16 mouse cellular contexts compared by ENCODE assay signal in the genomic region with DNA sequence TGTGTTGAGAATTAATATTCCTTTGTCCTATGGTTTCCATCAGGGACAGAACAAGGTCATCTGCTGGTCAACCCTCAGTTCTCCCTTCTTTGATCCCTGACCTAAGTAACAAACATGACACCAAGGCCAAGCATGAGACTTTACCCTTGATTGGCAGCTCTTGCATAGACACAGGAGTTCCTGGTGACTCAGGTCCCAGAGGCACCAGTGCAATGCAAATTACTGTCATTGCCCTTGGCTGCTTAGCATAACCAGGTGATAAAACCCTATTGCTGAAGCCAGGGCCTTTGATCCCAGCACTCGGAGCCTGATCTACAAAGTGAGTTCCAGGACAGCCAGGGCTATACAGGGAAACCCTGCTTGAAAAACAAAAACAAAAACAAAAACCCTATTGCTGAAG.
"Had no signal": no experiment of that assay in that cellular context is flagged by ENCODE, and none has a peak within 500 bp of the region (broad histone marks: within the 10 kb centered on the region; RNA-seq: fewer than 3 reads in every experiment).

No protein-coding gene starts in this region.

- ATAC-seq: hindbrain, postnatal 0 days; midbrain, embryonic 16.5 days had no signal

- H3K4me2 ChIP-seq: limb, embryonic 15.5 days; liver, embryonic 13.5 days; midbrain, embryonic 12.5 days; neural tube, embryonic 13.5 days; stomach, embryonic 15.5 days had no signal

- DNase-seq: kidney, adult 11 months; kidney, adult 9 months; kidney, postnatal 14 days; liver, embryonic 13.5 days; lung, adult 18-20 months; retina, postnatal 1 day; right cerebral cortex, postnatal 14 days; thymus, adult 18-20 months; thymus, postnatal 25 days had no signal

- H3K4me1 ChIP-seq: limb, embryonic 15.5 days; stomach, embryonic 15.5 days had no signal

- H3K9ac ChIP-seq: limb, embryonic 15.5 days; liver, embryonic 13.5 days; midbrain, embryonic 12.5 days; neural tube, embryonic 13.5 days; stomach, embryonic 15.5 days had no signal

- H3K36me3 ChIP-seq: neural tube, embryonic 13.5 days had no signal

- H3K4me3 ChIP-seq: left cerebral cortex, adult 2 months; limb, embryonic 15.5 days; liver, embryonic 13.5 days; midbrain, embryonic 12.5 days; neural tube, embryonic 13.5 days; stomach, embryonic 15.5 days had no signal

- H3K9me3 ChIP-seq: limb, embryonic 15.5 days; liver, embryonic 13.5 days; midbrain, embryonic 12.5 days; neural tube, embryonic 13.5 days; stomach, embryonic 15.5 days had no signal

- H3K27ac ChIP-seq: hindbrain, postnatal 0 days; left cerebral cortex, adult 2 months; limb, embryonic 15.5 days; liver, embryonic 13.5 days; midbrain, embryonic 12.5 days; neural tube, embryonic 13.5 days; stomach, embryonic 15.5 days had no signal

- H3K27me3 ChIP-seq: limb, embryonic 15.5 days; liver, embryonic 13.5 days; midbrain, embryonic 12.5 days; neural tube, embryonic 13.5 days; stomach, embryonic 15.5 days had no signal
